Mouse (Mus musculus) thymus, postnatal 0 days (tissue): ENCODE data around the gene Ly6g6e. TPM values are rescaled to one million over a fixed set of nuclear protein-coding genes. Genes with fewer than 3 reads are reported as not detected.

Experiments used
- polyA plus RNA-seq: library from polyadenylated mRNA; unstranded; fragments of >200 nt; fragmentation: Nextera tagmentation; extraction: Ambion mirVana; gene quantifications from 2 replicates; pipeline ENCODE4 v1.2.1, GENCODE M21; 2015

The Ly6g6e gene
- polyA plus RNA-seq, 1 experiment from 2014 or later, result 1.0 TPM

Other genes with a start within 250 kb of the Ly6g6e start
- 39.3 and 48.6 TPM in 2 replicates for gene Stk19, start 240.0 kb upstream of the Ly6g6e start, polyA plus RNA-seq
- 48.8 and 53.3 TPM in 2 replicates for gene Dxo, start 239.9 kb upstream of the Ly6g6e start, polyA plus RNA-seq
- 49.7 and 50.1 TPM in 2 replicates for gene Skiv2l, start 226.7 kb upstream of the Ly6g6e start, polyA plus RNA-seq
- gene Nelfe, start 226.5 kb upstream of the Ly6g6e start, polyA plus RNA-seq, result 82.4 and 88.6 TPM in 2 replicates
- gene Cfb, start 214.4 kb upstream of the Ly6g6e start, polyA plus RNA-seq, result 5.2 and 6.2 TPM in 2 replicates
- 1.6 and 1.7 TPM in 2 replicates for gene Zbtb12, start 197.4 kb upstream of the Ly6g6e start, polyA plus RNA-seq
- gene Gm20547, start 194.9 kb upstream of the Ly6g6e start, polyA plus RNA-seq, result not detected in 2 replicates
- gene C2, start 178.6 kb upstream of the Ly6g6e start, polyA plus RNA-seq, result 7.6 TPM in 2 replicates
- gene Ehmt2, start 178.4 kb upstream of the Ly6g6e start, polyA plus RNA-seq, result 38.6 and 47.9 TPM in 2 replicates
- gene Slc44a4, start 162.4 kb upstream of the Ly6g6e start, polyA plus RNA-seq, result 0.57 and 0.81 TPM in 2 replicates
- gene Neu1, start 145.6 kb upstream of the Ly6g6e start, polyA plus RNA-seq, result 25.7 and 28.2 TPM in 2 replicates
- 0.72 and 0.83 TPM in 2 replicates for gene Hspa1b, start 117.7 kb upstream of the Ly6g6e start, polyA plus RNA-seq
- gene Gm20481, start 107.0 kb upstream of the Ly6g6e start, polyA plus RNA-seq, result not detected in 2 replicates
- 6.8 and 7.6 TPM in 2 replicates for gene Hspa1a, start 104.7 kb upstream of the Ly6g6e start, polyA plus RNA-seq
- gene Hspa1l, start 104.2 kb upstream of the Ly6g6e start, polyA plus RNA-seq, result 0.09 and 0.27 TPM in 2 replicates
- gene Lsm2, start 95.0 kb upstream of the Ly6g6e start, polyA plus RNA-seq, result 179 and 197 TPM in 2 replicates
- gene Vars, start 75.9 kb upstream of the Ly6g6e start, polyA plus RNA-seq, result 125 and 138 TPM in 2 replicates
- gene Vwa7, start 60.3 kb upstream of the Ly6g6e start, polyA plus RNA-seq, result 0.26 and 0.36 TPM in 2 replicates
- 18.2 and 22.5 TPM in 2 replicates for gene Sapcd1, start 48.9 kb upstream of the Ly6g6e start, polyA plus RNA-seq
- gene Msh5, start 30.2 kb upstream of the Ly6g6e start, polyA plus RNA-seq, result 8.9 and 13.5 TPM in 2 replicates
- gene Clic1, start 26.9 kb upstream of the Ly6g6e start, polyA plus RNA-seq, result 501 and 524 TPM in 2 replicates
- 51.6 and 57.5 TPM in 2 replicates for gene Ddah2, start 17.9 kb upstream of the Ly6g6e start, polyA plus RNA-seq
- 0.27 and 0.57 TPM in 2 replicates for gene Ly6g6c, start 11.5 kb upstream of the Ly6g6e start, polyA plus RNA-seq
- 0.06 and 0.08 TPM in 2 replicates for gene Mpig6b, start 10.7 kb upstream of the Ly6g6e start, polyA plus RNA-seq
- 0.55 and 0.60 TPM in 2 replicates for gene Ly6g6d, start 1.2 kb downstream of the Ly6g6e start, polyA plus RNA-seq
- gene Ly6g6f, start 8.7 kb downstream of the Ly6g6e start, polyA plus RNA-seq, result 0.12 TPM in 1 of 2 replicates, not detected in the other
- gene Abhd16a, start 12.4 kb downstream of the Ly6g6e start, polyA plus RNA-seq, result 85.3 and 90.6 TPM in 2 replicates
- gene Ly6g5c, start 31.4 kb downstream of the Ly6g6e start, polyA plus RNA-seq, result 0.37 TPM in 1 of 2 replicates, not detected in the other
- 3.7 and 4.0 TPM in 2 replicates for gene Ly6g5b, start 38.5 kb downstream of the Ly6g6e start, polyA plus RNA-seq
- 26.9 and 31.2 TPM in 2 replicates for gene Gpank1, start 44.6 kb downstream of the Ly6g6e start, polyA plus RNA-seq
- 348 and 353 TPM in 2 replicates for gene Csnk2b, start 45.2 kb downstream of the Ly6g6e start, polyA plus RNA-seq
- gene D17H6S53E, start 49.5 kb downstream of the Ly6g6e start, polyA plus RNA-seq, result 11.2 and 14.7 TPM in 2 replicates
- gene Apom, start 55.1 kb downstream of the Ly6g6e start, polyA plus RNA-seq, result 0.18 and 0.21 TPM in 2 replicates
- gene Bag6, start 58.3 kb downstream of the Ly6g6e start, polyA plus RNA-seq, result 42.3 and 48.0 TPM in 2 replicates
- 81.3 and 113 TPM in 2 replicates for gene Prrc2a, start 88.0 kb downstream of the Ly6g6e start, polyA plus RNA-seq
- gene Aif1, start 99.2 kb downstream of the Ly6g6e start, polyA plus RNA-seq, result 45.2 and 47.2 TPM in 2 replicates
- 35.3 and 41.8 TPM in 2 replicates for gene Lst1, start 111.5 kb downstream of the Ly6g6e start, polyA plus RNA-seq
- 144 and 167 TPM in 2 replicates for gene Ltb, start 117.5 kb downstream of the Ly6g6e start, polyA plus RNA-seq
- gene Tnf, start 125.1 kb downstream of the Ly6g6e start, polyA plus RNA-seq, result 4.2 and 5.7 TPM in 2 replicates
- 4.4 and 4.7 TPM in 2 replicates for gene Lta, start 128.4 kb downstream of the Ly6g6e start, polyA plus RNA-seq
- gene Gm16181, start 143.9 kb downstream of the Ly6g6e start, polyA plus RNA-seq, result 0.26 and 0.69 TPM in 2 replicates
- 1.3 and 1.8 TPM in 2 replicates for gene Atp6v1g2, start 156.8 kb downstream of the Ly6g6e start, polyA plus RNA-seq
- gene Nfkbil1, start 158.9 kb downstream of the Ly6g6e start, polyA plus RNA-seq, result 14.0 and 16.8 TPM in 2 replicates
- 423 and 446 TPM in 2 replicates for gene Ddx39b, start 164.8 kb downstream of the Ly6g6e start, polyA plus RNA-seq
- 441 and 555 TPM in 2 replicates for gene H2-D1, start 185.8 kb downstream of the Ly6g6e start, polyA plus RNA-seq
- 1.4 and 1.9 TPM in 2 replicates for gene H2-Q1, start 243.5 kb downstream of the Ly6g6e start, polyA plus RNA-seq